22 mouse cellular contexts compared by ENCODE assay signal in the genomic region with DNA sequence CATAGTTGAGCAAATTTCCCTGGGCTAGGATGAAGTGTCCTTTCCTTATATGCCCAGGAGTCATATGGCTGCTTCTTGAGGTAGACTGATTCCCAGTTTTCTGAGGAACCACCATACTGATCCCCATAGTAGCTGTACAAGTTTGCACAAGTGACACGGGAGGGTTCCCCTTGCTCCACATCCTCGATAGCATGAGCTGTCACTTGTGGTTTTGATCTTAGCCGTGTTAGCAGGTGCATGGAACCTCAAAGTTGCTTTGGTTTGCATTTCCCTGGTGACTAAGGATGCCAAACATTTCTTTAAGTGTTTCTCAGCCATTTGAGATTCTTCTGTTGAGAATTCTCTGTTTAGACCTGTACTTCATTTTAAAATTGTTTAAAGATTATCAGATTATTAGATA.
DNase-seq lines count a peak whose midpoint lies in the region; ATAC-seq and TF ChIP-seq lines count a peak whose summit lies in the region.
"Had no signal": no experiment of that assay in that cellular context is flagged by ENCODE, and none has a peak within 500 bp of the region (broad histone marks: within the 10 kb centered on the region; RNA-seq: fewer than 3 reads in every experiment).

No protein-coding gene starts in this region.

- H3K9me3 ChIP-seq in forebrain, embryonic 10.5 days: no peaks in the 10 kb centered on the region
- no peaks in the 10 kb centered on the region; the same call in 1 of the 2 replicates for H3K9me3 ChIP-seq in forebrain, embryonic 16.5 days (ENCODE audit: control insufficient read depth, low read length)
- no peaks in the 10 kb centered on the region for H3K9me3 ChIP-seq in kidney, embryonic 15.5 days (replicated peaks)
- H3K9me3 ChIP-seq: heart, embryonic 12.5 days; heart, embryonic 15.5 days; hindbrain, embryonic 12.5 days had no signal

- H3K4me3 ChIP-seq in forebrain, embryonic 10.5 days: no peak overlapping the region
- H3K4me3 ChIP-seq in forebrain, embryonic 16.5 days (replicated peaks; ENCODE audit: low read length): no peak overlapping the region
- no peak overlapping the region for H3K4me3 ChIP-seq in myocyte
- H3K4me3 ChIP-seq in kidney, embryonic 15.5 days (replicated peaks): no peak overlapping the region
- H3K4me3 ChIP-seq: heart, adult 2 months; heart, embryonic 12.5 days; heart, embryonic 15.5 days; hindbrain, embryonic 12.5 days; hindbrain, embryonic 15.5 days had no signal

- peaks cover 8% of the 10 kb centered on the region; the same call in 1 of the 2 replicates for H3K4me1 ChIP-seq in forebrain, embryonic 10.5 days
- H3K4me1 ChIP-seq in forebrain, embryonic 16.5 days (replicated peaks; ENCODE audit: control insufficient read depth, insufficient read depth, low read length): peaks cover 29% of the 10 kb centered on the region
- no peaks in the 10 kb centered on the region for H3K4me1 ChIP-seq in kidney, embryonic 15.5 days
- H3K4me1 ChIP-seq: heart, embryonic 12.5 days; heart, embryonic 15.5 days had no signal

- no peak overlapping the region for H3ac ChIP-seq in myocyte (ENCODE audit: control insufficient read depth, insufficient read length)

- no peak overlapping the region for H3K27ac ChIP-seq in forebrain, embryonic 10.5 days
- H3K27ac ChIP-seq in forebrain, embryonic 16.5 days (ENCODE audit: low read length): no peak overlapping the region
- no peak overlapping the region for H3K27ac ChIP-seq in kidney, embryonic 15.5 days
- H3K27ac ChIP-seq: heart, adult 2 months; heart, embryonic 15.5 days; hindbrain, embryonic 12.5 days; hindbrain, embryonic 15.5 days had no signal

- no peaks in the 10 kb centered on the region for H3K36me3 ChIP-seq in forebrain, embryonic 10.5 days (replicated peaks)
- H3K36me3 ChIP-seq in forebrain, embryonic 16.5 days (ENCODE audit: control insufficient read depth, insufficient read depth): no peaks in the 10 kb centered on the region
- H3K36me3 ChIP-seq in myocyte (ENCODE audit: control insufficient read depth, insufficient read depth): no peaks in the 10 kb centered on the region
- H3K36me3 ChIP-seq in kidney, embryonic 15.5 days: no peaks in the 10 kb centered on the region
- H3K36me3 ChIP-seq: heart, embryonic 12.5 days; heart, embryonic 15.5 days; hindbrain, embryonic 12.5 days; hindbrain, embryonic 15.5 days had no signal

- H3K9ac ChIP-seq in forebrain, embryonic 16.5 days (replicated peaks; ENCODE audit: low read depth, low read length): no peak overlapping the region
- H3K9ac ChIP-seq in kidney, embryonic 15.5 days: no peak overlapping the region
- H3K9ac ChIP-seq: heart, embryonic 12.5 days; heart, embryonic 15.5 days; hindbrain, embryonic 12.5 days; hindbrain, embryonic 15.5 days had no signal

- peak; percentile 3 for DNase-seq in forebrain, embryonic 10.5 days (ENCODE audit: extremely low spot score, low spot score)
- peak; percentile 5 for DNase-seq in thymus, postnatal 0 days (ENCODE audit: low spot score)
- no peak for DNase-seq in thymus, postnatal 4 days
- DNase-seq in layer of hippocampus, adult 8-10 months (ENCODE audit: low spot score in 2 of 2): no peak
- DNase-seq: adrenal gland, adult 8-10 months; adrenal gland, postnatal 25 days; cerebellum, adult 11-12 months; cerebellum, adult 8-10 months; cerebellum, postnatal 10 days; gastrocnemius, postnatal 25 days; heart, adult 2 months; heart, postnatal 14 days; heart, postnatal 4 days had no signal

- no peak for ATAC-seq in forebrain, embryonic 16.5 days
- no peak for ATAC-seq in kidney, embryonic 15.5 days (replicated peaks; ENCODE audit: low FRiP score)
- ATAC-seq: activated CD4-positive, CD25-positive, alpha-beta regulatory T cell, adult 4 months; forebrain, embryonic 14.5 days had no signal

- H3K79me2 ChIP-seq in myocyte (ENCODE audit: control insufficient read depth, insufficient read depth): no peaks in the 10 kb centered on the region

- TF ChIP-seq POLR2A in myocyte (IDR thresholded peaks at IDR 0.05; ENCODE audit: insufficient read length, low read depth): no peak

- H3K27me3 ChIP-seq in forebrain, embryonic 10.5 days (ENCODE audit: poor library complexity, severe bottlenecking): no peaks in the 10 kb centered on the region
- no peaks in the 10 kb centered on the region for H3K27me3 ChIP-seq in forebrain, embryonic 16.5 days (replicated peaks; ENCODE audit: control insufficient read depth, insufficient read depth, low read length)
- H3K27me3 ChIP-seq in myocyte (ENCODE audit: control insufficient read depth, insufficient read depth, insufficient read length): no peaks in the 10 kb centered on the region
- H3K27me3 ChIP-seq in kidney, embryonic 15.5 days: no peaks in the 10 kb centered on the region
- H3K27me3 ChIP-seq: heart, embryonic 12.5 days; heart, embryonic 15.5 days; hindbrain, embryonic 12.5 days; hindbrain, embryonic 15.5 days had no signal

- H3K4me2 ChIP-seq in forebrain, embryonic 16.5 days (ENCODE audit: low read length): no peak overlapping the region
- no peak overlapping the region for H3K4me2 ChIP-seq in myocyte (ENCODE audit: low read depth)
- H3K4me2 ChIP-seq in kidney, embryonic 15.5 days: no peak overlapping the region
- H3K4me2 ChIP-seq: heart, embryonic 12.5 days; heart, embryonic 15.5 days; hindbrain, embryonic 12.5 days; hindbrain, embryonic 15.5 days had no signal

- WGBS in forebrain, embryonic 10.5 days: 86% methylated on average over 3 of the region's 3 CpGs
- WGBS in forebrain, embryonic 16.5 days: 93% methylated on average over 3 of the region's 3 CpGs
- WGBS in kidney, embryonic 15.5 days: 86% methylated on average over 3 of the region's 3 CpGs

TF ChIP-seq in myocyte, 11 proteins besides CTCF, POLR2A, EP300 and RAD21:
- TF ChIP-seq MAX (IDR thresholded peaks at IDR 0.05; ENCODE audit: low read depth) (no peak), POLR2AphosphoS2 (IDR thresholded peaks at IDR 0.05; ENCODE audit: insufficient read length, low read depth) (no peak), E2F4 (IDR thresholded peaks at IDR 0.05; ENCODE audit: insufficient read depth) (no peak), SRF (IDR thresholded peaks at IDR 0.05; ENCODE audit: control insufficient read depth, insufficient read length, low read depth) (no peak), USF1 (IDR thresholded peaks at IDR 0.05; ENCODE audit: low read depth) (no peak), MYOD1 (IDR thresholded peaks at IDR 0.05; ENCODE audit: control insufficient read depth in 1 of 3, insufficient read length in 2 of 3, low read depth in 2 of 3) (peak in 2 of 3 experiments; percentile 84 to 89), TCF12 (IDR thresholded peaks at IDR 0.05; ENCODE audit: insufficient read depth, poor library complexity, severe bottlenecking) (peak; percentile 73), REST (IDR thresholded peaks at IDR 0.05; ENCODE audit: insufficient read depth, insufficient read length) (no peak), CEBPB (IDR thresholded peaks at IDR 0.05; ENCODE audit: insufficient read depth, poor library complexity, severe bottlenecking) (peak; percentile 42; the same call in 1 of the 2 replicates), TCF3 (IDR thresholded peaks at IDR 0.05; ENCODE audit: insufficient read length, low read depth) (peak; percentile 40), MYOG (IDR thresholded peaks at IDR 0.05; ENCODE audit: control insufficient read depth in 1 of 3, insufficient read depth in 1 of 3, insufficient read length in 2 of 3, low read depth in 2 of 3) (peak in 2 of 3 experiments; percentile 21 to 82)
TF ChIP-seq in myocyte: peak in this region for 5.

Comparison
In these comparisons a context has a peak if more than half of its experiments do, and no peak if none do; other contexts are left out.
1. DNase-seq: peak in forebrain, embryonic 10.5 days (single experiment) and thymus, postnatal 0 days (single experiment); none in thymus, postnatal 4 days (single experiment) and layer of hippocampus, adult 8-10 months (0 of 2).